Mouse (Mus musculus) embryo, embryonic 11.5 days (tissue): Measurements from ENCODE around the gene Mdc1.

Experiments used
- DNase-seq: peaks from one replicate; pipeline ENCODE4 v3.0.0-alpha.2; 2012; ENCODE audit warnings: low read depth, low spot score

Mdc1 gene

GRCm38 (mm10) chr17:35879245-35880057, 38.1 kb downstream of the Mdc1 start, which contains the start of gene Dhx16:
Gene Dhx16 (plus strand): TSS chr17:35879819.
- peak; percentile 89 for DNase-seq

- DNase-seq: no peak
Measured at GRCm38 (mm10) chr17:35882924-35883323, 41.6 kb downstream of the Mdc1 start.

- no peak for DNase-seq
Measured at GRCm38 (mm10) chr17:35883777-35884176, 42.5 kb downstream of the Mdc1 start.

GRCm38 (mm10) chr17:35887725-35888124, 46.4 kb downstream of the Mdc1 start:
- DNase-seq: no peak

GRCm38 (mm10) chr17:35896781-35897643, 55.7 kb downstream of the Mdc1 start, which contains the start of gene 2310061I04Rik:
Gene 2310061I04Rik (minus strand): TSS chr17:35897431.
- peak; percentile 87 for DNase-seq

- DNase-seq: no peak
Measured at GRCm38 (mm10) chr17:35897644-35898573, 56.6 kb downstream of the Mdc1 start.

GRCm38 (mm10) chr17:35900636-35901035, 59.3 kb downstream of the Mdc1 start:
- no peak for DNase-seq

GRCm38 (mm10) chr17:35903343-35903991, 62.2 kb downstream of the Mdc1 start:
- DNase-seq: no peak

- DNase-seq: no peak
Measured at GRCm38 (mm10) chr17:35903992-35904355, 62.7 kb downstream of the Mdc1 start.

GRCm38 (mm10) chr17:35905587-35905986, 64.3 kb downstream of the Mdc1 start:
- no peak for DNase-seq

- no peak for DNase-seq
Measured at GRCm38 (mm10) chr17:35907609-35908008, 66.3 kb downstream of the Mdc1 start.
